Mouse (Mus musculus) megakaryocyte, embryonic 14.5 days (primary cell): ENCODE results near the gene Rps9. TPM values are rescaled to one million over a fixed set of nuclear protein-coding genes. Genes with fewer than 3 reads are reported as not detected.
"Not testable (repeated sequence)": the region's sequence is repeated elsewhere in the genome, so short reads cannot be mapped to it uniquely, and the experiment has no call there.

ENCODE experiments used
- H3K27me3 ChIP-seq: replicated peaks from 2 replicates; pipeline ENCODE3; 2012; ENCODE audit warnings: inconsistent platforms
- H3K36me3 ChIP-seq: replicated peaks from 2 replicates; pipeline ENCODE3; 2012; ENCODE audit warnings: low read length, inconsistent platforms, mixed read lengths
- H3K4me1 ChIP-seq: 2 replicates; pipeline ENCODE4 v1.6.1; 2012; ENCODE audit warnings: inconsistent platforms
- H3K4me3 ChIP-seq: replicated peaks from 2 replicates; pipeline ENCODE3; 2012; ENCODE audit warnings: moderate library complexity, mild to moderate bottlenecking, inconsistent platforms
- H3K9me3 ChIP-seq: 2 replicates; pipeline ENCODE4 v1.6.1; 2012; ENCODE audit warnings: inconsistent platforms
- FLI1 ChIP-seq: IDR thresholded peaks from 2 replicates; pipeline ENCODE4 v1.6.1; 2012; ENCODE audit warnings: low read length, inconsistent platforms, mixed read lengths
- GATA1 ChIP-seq: IDR thresholded peaks from 3 replicates; pipeline ENCODE4 v1.6.1; 2012; ENCODE audit warnings: mixed read lengths, low read length, inconsistent platforms, borderline replicate concordance
- polyA plus RNA-seq: library from polyadenylated mRNA; stranded (reverse); fragments of >175 nt; gene quantifications from 2 replicates; pipeline ENCODE4 v1.2.3, GENCODE M21; 2012; ENCODE audit warnings: low replicate concordance; ENCODE audit not compliant: insufficient read depth

Gene Rps9
- polyA plus RNA-seq, 1 experiment = 1,094 TPM

DNA sequence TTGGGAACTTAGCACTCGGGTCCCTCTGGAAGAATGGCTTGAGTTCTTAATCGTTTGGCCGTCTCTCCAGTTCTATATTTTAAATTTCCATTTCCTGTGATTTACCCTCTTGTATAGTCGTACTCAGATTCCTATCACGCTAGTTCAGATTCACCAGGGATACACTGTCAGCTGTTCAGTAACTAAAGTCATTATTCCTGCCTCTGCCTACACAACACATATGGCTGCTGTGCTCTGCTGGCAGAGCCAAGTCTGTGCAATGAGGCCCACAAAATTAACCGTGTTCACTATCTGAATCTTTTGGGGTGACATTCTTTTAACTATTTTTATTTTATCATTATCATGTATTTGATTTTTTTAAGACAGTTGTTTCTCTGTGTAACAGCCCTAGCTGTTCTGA, 5.3 kb upstream of the Rps9 start:
- TF ChIP-seq GATA1 = no peak
- TF ChIP-seq FLI1 = no peak
- Histone ChIP-seq H3K9me3 (no peaks in the 10 kb centered on the region), H3K36me3 (peaks cover 57% of the 10 kb centered on the region), H3K27me3 (no peaks in the 10 kb centered on the region), H3K4me3 (no peak overlapping the region), H3K4me1 (peaks cover 17% of the 10 kb centered on the region; the same call in 1 of the 2 replicates)

DNA sequence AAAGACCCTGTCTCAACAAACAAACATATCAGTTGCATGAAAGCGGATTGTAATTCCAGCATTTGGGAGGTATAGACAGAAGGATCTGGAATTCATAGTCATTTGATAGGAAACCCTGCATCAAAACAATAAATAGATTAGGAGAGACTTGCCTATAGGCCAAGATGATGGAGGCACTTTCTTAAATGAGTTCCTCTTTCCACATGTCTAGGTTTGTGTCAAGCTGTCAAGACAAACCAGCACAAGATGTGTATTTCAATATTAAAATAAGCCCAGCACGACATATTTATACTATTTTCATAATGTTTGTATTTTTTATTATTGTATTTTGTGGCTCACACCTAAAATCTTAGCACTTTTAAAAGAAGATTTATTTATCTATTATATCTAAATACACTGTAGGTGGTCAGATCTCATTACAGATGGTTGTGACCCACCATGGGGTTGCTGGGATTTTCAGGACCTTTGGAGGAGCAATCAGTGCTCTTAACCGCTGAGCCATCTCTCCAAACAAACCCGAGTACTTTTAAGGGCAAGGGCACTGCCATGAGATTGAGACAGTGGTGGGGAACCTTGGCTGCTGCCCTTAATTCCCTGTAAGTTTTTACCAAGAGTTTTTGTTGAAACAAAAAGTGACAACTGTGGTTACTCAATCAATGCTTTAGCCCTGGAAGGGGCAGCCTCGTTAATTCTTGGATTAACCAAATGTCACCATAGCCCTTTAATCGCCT, 480 bp upstream of the Rps9 start:
- Histone ChIP-seq H3K27me3 (no peaks in the 10 kb centered on the region), H3K9me3 (no peaks in the 10 kb centered on the region), H3K4me3 (peak overlapping the region; percentile 95), H3K36me3 (peaks cover 55% of the 10 kb centered on the region), H3K4me1 (peaks cover 27% of the 10 kb centered on the region)
- no peak for TF ChIP-seq FLI1
- no peak for TF ChIP-seq GATA1

DNA sequence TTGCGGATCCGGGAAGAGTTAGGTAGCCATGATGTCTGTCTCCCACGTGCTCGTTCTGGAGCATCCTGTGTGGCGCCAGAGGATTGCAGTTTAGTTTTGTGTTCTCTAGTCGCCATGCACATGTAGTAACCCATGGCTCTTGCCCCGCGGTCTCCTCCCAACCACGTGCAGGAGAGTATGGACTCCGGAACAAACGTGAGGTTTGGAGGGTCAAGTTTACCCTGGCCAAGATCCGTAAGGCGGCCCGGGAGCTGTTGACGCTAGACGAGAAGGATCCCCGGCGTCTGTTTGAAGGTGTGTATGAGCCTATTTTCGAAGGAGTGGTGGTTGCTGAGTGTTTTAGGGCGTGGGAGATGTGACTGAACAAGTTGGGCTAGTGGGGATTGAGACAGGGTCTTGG, 682 bp downstream of the Rps9 start:
- H3K4me3 ChIP-seq = peak overlapping the region; percentile 95
- H3K4me1 ChIP-seq = peaks cover 27% of the 10 kb centered on the region
- peaks cover 44% of the 10 kb centered on the region for H3K36me3 ChIP-seq
- TF ChIP-seq FLI1 = no peak
- no peak for TF ChIP-seq GATA1
- H3K27me3 ChIP-seq = no peaks in the 10 kb centered on the region
- no peaks in the 10 kb centered on the region for H3K9me3 ChIP-seq

- not testable (repeated sequence) for H3K27me3 ChIP-seq, H3K9me3 ChIP-seq
- Histone ChIP-seq H3K36me3 (peaks cover 34% of the 10 kb centered on the region), H3K4me1 (peaks cover 27% of the 10 kb centered on the region), H3K4me3 (peak overlapping the region; percentile 95)
Observed at GRCm38 (mm10) chr7:3705461-3705860, 1.7 kb downstream of the Rps9 start.

GRCm38 (mm10) chr7:3705911-3706310, 2.1 kb downstream of the Rps9 start:
- no peaks in the 10 kb centered on the region for H3K9me3 ChIP-seq
- H3K4me3 ChIP-seq = peak overlapping the region; percentile 85
- no peaks in the 10 kb centered on the region for H3K27me3 ChIP-seq
- peaks cover 27% of the 10 kb centered on the region for H3K4me1 ChIP-seq
- no peak for TF ChIP-seq FLI1
- no peak for TF ChIP-seq GATA1
- H3K36me3 ChIP-seq = peaks cover 33% of the 10 kb centered on the region

DNA sequence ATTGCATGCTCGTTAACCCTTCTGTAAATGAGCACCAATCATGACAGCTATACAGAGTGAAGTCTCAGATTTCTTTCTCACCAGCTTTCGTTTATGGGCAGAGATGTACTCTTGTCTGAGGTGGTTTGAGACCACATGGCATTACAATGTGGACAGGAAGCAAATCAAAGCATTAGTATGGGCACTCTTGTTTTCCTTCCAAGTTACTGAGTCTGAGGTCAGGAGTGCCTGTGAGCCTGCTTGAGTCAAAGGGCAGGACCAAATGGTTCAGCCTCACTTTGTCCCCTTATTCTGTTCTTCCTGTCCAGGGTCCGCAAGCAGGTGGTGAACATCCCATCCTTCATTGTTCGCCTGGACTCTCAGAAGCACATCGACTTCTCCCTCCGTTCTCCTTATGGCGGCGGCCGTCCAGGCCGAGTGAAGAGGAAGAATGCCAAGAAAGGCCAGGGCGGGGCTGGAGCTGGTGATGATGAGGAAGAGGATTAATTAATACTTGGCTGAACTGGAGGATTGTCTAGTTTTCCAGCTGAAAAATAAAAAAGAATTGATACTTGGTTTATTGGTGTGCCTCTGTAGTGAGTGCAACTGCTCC, 2.6 kb downstream of the Rps9 start:
- no peak for TF ChIP-seq GATA1
- TF ChIP-seq FLI1 = no peak
- Histone ChIP-seq H3K36me3 (peaks cover 28% of the 10 kb centered on the region), H3K4me1 (peaks cover 27% of the 10 kb centered on the region), H3K27me3 (no peaks in the 10 kb centered on the region), H3K9me3 (no peaks in the 10 kb centered on the region), H3K4me3 (peak overlapping the region; percentile 85)

DNA sequence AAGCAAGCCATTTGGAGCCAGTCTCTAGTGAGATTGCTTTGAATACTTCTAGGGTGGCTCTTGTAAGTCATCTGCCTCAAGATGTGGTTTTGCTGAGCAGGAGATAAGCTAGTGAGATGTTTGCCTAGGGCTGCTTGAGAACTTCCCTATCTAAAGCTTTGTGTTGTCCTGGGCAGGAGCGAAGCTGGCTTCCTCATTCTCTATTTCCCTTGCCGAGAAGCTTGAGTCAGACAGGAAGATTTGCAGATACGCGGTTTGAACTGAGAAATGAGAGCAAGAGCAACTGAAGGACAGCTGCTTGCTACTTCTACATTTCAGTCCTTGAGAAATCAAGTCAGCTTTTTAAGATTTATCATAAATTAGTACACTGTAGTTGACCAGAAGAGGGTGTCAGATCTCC, 3.2 kb downstream of the Rps9 start:
- Histone ChIP-seq H3K4me1 (peaks cover 27% of the 10 kb centered on the region), H3K36me3 (peaks cover 26% of the 10 kb centered on the region), H3K9me3 (no peaks in the 10 kb centered on the region), H3K4me3 (peak overlapping the region; percentile 11), H3K27me3 (no peaks in the 10 kb centered on the region)
- no peak for TF ChIP-seq FLI1
- no peak; the same call in 2 of the 3 replicates for TF ChIP-seq GATA1

DNA sequence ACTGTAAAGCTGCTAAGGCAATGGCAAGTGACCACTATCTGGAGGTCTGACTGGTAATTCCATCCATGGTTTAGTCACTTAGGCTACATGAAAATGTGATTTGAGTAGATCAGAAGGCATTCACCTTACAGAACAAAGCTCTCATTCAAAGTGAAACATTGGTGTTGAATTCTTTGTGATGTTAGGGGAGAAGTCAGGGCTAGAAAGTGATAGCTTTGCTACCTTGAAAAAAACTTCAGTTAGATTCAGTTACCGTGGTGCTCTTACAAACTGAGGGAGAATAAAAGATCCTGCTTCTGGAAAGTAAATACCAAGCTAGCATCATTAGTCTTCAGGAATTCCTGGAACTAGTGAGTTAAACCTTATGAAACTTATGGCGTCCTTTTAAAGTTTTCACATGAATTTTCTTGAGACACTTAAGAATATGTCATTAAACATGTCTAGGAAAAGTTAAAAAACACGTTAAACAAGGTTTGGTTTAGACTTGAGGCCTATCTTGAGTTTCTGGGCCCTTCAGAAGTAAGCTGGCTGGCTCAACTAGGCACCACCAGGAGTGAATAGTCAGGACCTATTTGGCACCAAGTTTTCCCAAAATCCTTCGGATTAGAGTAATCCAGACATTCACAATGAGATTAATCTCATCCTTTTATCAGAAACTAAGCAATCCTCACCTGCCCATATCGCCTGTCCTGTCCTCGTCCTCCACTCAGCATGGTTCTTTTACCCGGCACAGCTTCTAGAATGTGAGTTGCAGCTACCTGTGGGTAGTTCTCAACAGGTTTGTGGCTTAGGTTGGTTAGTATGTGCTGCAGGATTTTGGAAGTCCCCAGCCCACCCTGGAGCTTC, 4.0 kb downstream of the Rps9 start:
- Histone ChIP-seq H3K9me3 (no peaks in the 10 kb centered on the region), H3K36me3 (peaks cover 26% of the 10 kb centered on the region), H3K4me1 (peaks cover 31% of the 10 kb centered on the region), H3K27me3 (peaks cover 3% of the 10 kb centered on the region), H3K4me3 (no peak overlapping the region)
- TF ChIP-seq GATA1 = no peak
- no peak for TF ChIP-seq FLI1

GRCm38 (mm10) chr7:3708447-3708980, 4.7 kb downstream of the Rps9 start:
- H3K36me3 ChIP-seq = peaks cover 26% of the 10 kb centered on the region
- H3K9me3 ChIP-seq, H3K4me3 ChIP-seq, H3K27me3 ChIP-seq: not testable (repeated sequence)
- H3K4me1 ChIP-seq = peaks cover 35% of the 10 kb centered on the region

DNA sequence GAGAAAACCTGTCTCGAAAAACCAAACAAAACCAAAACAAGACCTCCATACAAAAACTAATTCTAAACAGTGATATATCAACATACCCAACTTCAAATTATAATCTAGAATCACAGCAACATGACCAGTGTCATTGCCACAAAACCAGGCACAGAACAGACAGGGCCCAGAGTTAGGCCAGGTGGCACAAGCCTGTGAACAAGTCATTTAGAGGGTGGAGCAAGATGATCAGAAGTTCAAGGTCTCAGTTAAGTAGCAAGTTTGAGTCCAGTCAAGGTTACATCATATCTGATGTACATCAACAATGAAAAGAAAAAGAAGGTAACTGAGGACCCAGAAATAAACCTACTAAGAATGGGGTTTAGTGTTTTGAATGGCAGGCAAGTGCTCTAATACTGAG, 5.2 kb downstream of the Rps9 start:
- Histone ChIP-seq H3K4me1 (peaks cover 39% of the 10 kb centered on the region), H3K27me3 (peaks cover 6% of the 10 kb centered on the region), H3K9me3 (no peaks in the 10 kb centered on the region), H3K36me3 (peaks cover 26% of the 10 kb centered on the region), H3K4me3 (no peak overlapping the region)
- TF ChIP-seq GATA1 (no peak), FLI1 (no peak)
